Mouse (Mus musculus) kidney, adult 9 months (tissue): ENCODE data around the gene Mylk.
A peak's percentile ranks its signal among the peaks of the same experiment; 100 is the strongest.

Source experiments
- DNase-seq: peaks from one replicate; pipeline ENCODE4 v3.0.0; 2022

The Mylk gene

GRCm38 (mm10) chr16:35033809-35034577, 289.0 kb downstream of the Mylk start:
- peak; percentile 46 for DNase-seq

- peak; percentile 83 for DNase-seq
Measured at GRCm38 (mm10) chr16:35034971-35035370, 290.0 kb downstream of the Mylk start.

GRCm38 (mm10) chr16:35036754-35037153, 291.7 kb downstream of the Mylk start:
- DNase-seq, result peak; percentile 32

GRCm38 (mm10) chr16:35038343-35039057, 293.5 kb downstream of the Mylk start:
- no peak for DNase-seq

DNA sequence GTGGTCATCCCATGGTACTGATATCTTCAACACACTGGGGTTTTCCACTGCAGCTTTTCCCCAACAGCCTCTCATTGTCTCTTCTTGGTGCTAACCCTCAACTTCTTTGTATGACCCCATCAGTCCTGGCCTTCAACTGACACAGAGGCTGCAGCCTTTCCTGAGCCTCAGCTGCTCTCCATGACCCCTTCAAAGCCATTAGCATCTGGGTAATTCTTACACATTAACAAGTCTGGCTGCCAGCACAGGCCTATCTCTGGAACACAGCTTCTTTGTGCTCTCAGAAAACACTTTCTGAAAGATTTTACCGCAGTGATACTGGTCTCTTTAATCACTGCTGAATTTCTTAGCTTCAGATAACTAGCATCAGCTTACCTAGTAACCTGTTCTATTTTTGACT, 295.1 kb downstream of the Mylk start:
- DNase-seq, result peak; percentile 56

DNA sequence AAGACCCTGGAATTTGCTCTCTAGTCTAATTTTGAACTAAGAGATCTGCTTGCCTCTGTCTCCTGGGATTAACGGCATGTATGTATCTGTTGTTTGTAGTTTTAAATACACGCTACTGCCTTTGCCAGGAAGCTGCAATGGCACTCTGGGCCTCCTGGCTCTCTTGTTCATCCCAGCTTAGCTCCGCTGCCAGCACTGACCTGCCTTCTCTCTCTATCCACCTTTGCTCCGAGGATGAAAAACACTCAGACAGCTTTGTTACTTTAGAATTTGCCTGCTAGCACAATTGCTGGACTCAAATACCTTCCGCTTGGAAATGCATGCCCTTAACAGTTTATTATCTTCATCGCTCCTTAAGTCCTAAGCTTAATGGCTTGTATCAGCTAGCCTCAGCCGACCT, 296.0 kb downstream of the Mylk start:
- peak; percentile 65 for DNase-seq

DNA sequence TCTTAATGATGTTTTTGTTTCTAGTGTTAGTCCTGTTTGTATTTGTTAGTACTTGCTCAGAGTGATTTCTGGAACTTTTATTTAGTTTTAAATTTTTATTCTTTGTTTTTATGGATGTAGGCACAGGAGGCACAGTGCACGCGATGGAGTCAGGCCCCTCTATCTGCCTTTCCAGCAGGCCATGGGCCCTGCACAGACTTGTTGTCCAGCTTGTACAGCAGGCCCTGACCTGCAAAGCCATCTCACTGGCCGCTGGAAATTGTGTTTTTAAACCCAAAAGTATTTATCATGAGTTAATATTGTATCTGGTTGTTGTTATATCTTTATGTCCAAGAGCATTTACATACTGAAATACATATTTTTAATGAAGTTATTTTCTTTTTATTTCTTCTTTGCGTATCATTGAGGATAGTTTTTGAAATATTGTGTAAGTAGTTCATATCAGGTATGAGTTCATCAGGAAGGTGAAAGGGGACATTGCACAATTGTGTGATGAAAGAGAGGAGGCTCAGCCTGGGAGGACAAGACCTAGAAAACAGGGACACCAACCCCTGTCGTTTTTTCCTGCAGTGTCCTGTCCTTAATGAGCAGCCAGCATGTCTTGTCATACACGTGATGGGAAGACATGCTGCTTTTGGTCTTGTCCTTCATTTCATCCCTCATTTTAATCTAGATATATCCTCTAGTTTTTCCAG, 301.2 kb downstream of the Mylk start:
- no peak for DNase-seq

DNA sequence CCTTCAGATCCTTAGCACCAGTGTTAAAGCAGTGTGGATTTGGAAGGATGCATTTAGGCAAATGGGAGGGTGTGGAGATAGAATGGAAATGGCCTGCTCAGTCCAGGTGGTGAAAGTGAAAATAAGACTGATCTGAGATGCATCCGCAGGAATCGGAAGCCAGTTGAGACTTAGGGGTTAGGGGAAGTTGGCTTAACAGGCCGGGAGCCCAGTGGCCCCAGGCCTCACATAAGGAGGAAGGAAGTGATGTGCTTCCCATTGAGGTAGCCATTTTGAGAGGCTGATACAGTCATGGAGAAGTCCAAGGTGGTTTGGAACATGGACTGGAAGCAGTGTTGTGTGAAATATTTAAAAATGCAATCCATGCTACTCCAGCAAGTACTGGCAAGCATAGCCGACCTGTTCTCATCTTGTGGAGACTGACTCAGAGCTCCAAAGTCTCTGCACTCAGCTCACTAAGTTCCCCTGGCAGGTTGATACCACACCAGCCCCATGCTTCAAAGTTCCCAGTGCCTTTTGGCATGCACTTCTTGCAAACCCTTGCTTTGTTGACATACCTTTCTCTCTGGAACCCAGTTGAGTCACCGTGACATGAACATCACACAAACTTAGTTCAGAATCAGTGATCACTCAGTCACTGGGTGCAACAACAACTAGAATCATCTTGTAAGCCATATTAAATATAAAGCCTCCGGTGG, 302.4 kb downstream of the Mylk start:
- no peak for DNase-seq

DNA sequence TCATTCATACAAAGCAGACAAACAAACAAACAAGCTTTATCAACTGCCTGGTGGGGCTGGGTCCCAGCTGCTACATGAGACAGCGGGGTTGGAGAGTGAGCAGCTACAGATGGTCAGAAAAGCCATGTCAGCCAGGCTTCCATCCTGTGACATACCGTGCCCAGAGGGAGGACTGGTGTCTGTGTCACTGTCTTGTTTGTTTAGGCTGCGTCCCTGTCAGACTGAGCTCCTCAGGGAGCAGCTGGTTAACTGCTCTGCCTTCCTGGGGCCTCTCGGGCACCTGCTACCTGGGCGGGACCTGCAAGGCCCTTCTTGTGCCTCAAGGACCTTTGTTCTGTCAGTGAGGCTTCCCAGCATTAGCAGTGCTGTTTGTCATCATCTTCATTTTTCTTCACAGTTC, 306.1 kb downstream of the Mylk start:
- DNase-seq, result peak; percentile 55
